Mouse (Mus musculus): ENCODE results near the gene Stk39.

- TF ChIP-seq POLR2A (IDR thresholded peaks at IDR 0.05; ENCODE audit: insufficient read depth, low read depth, low read length) (no peak), CTCF (IDR thresholded peaks at IDR 0.05; ENCODE audit: insufficient read depth, low read depth, low read length) (no peak)
Measured at GRCm38 (mm10) chr2:68292539-68293320, 179.3 kb downstream of the Stk39 start.

Data from olfactory bulb, adult 2 months (tissue).